Mouse (Mus musculus): ENCODE measurements around the gene Slc6a19. TPM values are rescaled to one million over a fixed set of nuclear protein-coding genes. Genes with fewer than 3 reads are reported as not detected.

Slc6a19 gene
- total and polyA plus RNA-seq, 3 experiments = not detected

GRCm38 (mm10) chr13:73700554-73700953 lies 4.1 kb downstream of the Slc6a19 start:
- Histone ChIP-seq H3K4me3 (ENCODE audit: control insufficient read depth in 1 of 2, insufficient read depth in 1 of 2, low read depth in 2 of 2, low read length in 2 of 2) (no peak overlapping the region), H3K36me3 (ENCODE audit: control insufficient read depth in 1 of 2, insufficient read depth in 2 of 2, low read length in 2 of 2) (no peaks in the 10 kb centered on the region), H3K9ac (ENCODE audit: control insufficient read depth, low read depth, low read length, poor library complexity, severe bottlenecking) (no peak overlapping the region), H3K9me3 (replicated peaks; ENCODE audit: insufficient read depth, low read length) (no peaks in the 10 kb centered on the region), H3K79me2 (ENCODE audit: control insufficient read depth, insufficient read depth, low read length, poor library complexity) (no peaks in the 10 kb centered on the region), H3K4me1 (ENCODE audit: control insufficient read depth in 1 of 2, insufficient read depth in 2 of 2, low read length in 2 of 2) (no peaks in the 10 kb centered on the region), H3K27me3 (ENCODE audit: control insufficient read depth in 1 of 2, insufficient read depth in 2 of 2, low read length in 2 of 2) (peaks cover 0 to 1% of the 10 kb centered on the region in 2 experiments), H3K27ac (ENCODE audit: control insufficient read depth, low read depth, low read length) (no peak overlapping the region)
- no peak for TF ChIP-seq POLR2AphosphoS2 (IDR thresholded peaks at IDR 0.05; ENCODE audit: low read length)
- TF ChIP-seq MXI1 (IDR thresholded peaks at IDR 0.05; ENCODE audit: low read depth, low read length) = no peak
- no peak for TF ChIP-seq TBP (IDR thresholded peaks at IDR 0.05; ENCODE audit: low read depth, low read length)
- no peak for TF ChIP-seq HCFC1 (IDR thresholded peaks at IDR 0.05; ENCODE audit: low read depth, low read length)
- TF ChIP-seq MYB (IDR thresholded peaks at IDR 0.05; ENCODE audit: low read depth, low read length) = no peak
- TF ChIP-seq UBTF (IDR thresholded peaks at IDR 0.05; ENCODE audit: borderline replicate concordance, insufficient read depth, low read depth, low read length) = no peak
- no peak for TF ChIP-seq E2F4 (IDR thresholded peaks at IDR 0.05; ENCODE audit: borderline replicate concordance, low read depth, low read length)
- TF ChIP-seq BHLHE40 (IDR thresholded peaks at IDR 0.05; ENCODE audit: borderline replicate concordance, low read depth, low read length) = no peak
- TF ChIP-seq TCF12 (IDR thresholded peaks at IDR 0.05; ENCODE audit: low read depth, low read length) = no peak
- no peak for TF ChIP-seq ZKSCAN1 (IDR thresholded peaks at IDR 0.05; ENCODE audit: low read depth, low read length)
- TF ChIP-seq ZNF384 (IDR thresholded peaks at IDR 0.05; ENCODE audit: low read depth, low read length) = no peak
- TF ChIP-seq POLR2AphosphoS5 (IDR thresholded peaks at IDR 0.05; ENCODE audit: borderline replicate concordance, low read depth, low read length) = no peak
- TF ChIP-seq CTCF (IDR thresholded peaks at IDR 0.05 in 2 of 3, conservative IDR thresholded peaks at IDR 0.05 in 1 of 3; ENCODE audit: control insufficient read depth in 1 of 3, insufficient read depth in 1 of 3, low read depth in 2 of 3, low read length in 3 of 3, poor library complexity in 1 of 3, severe bottlenecking in 1 of 3) = no peak
- no peak for TF ChIP-seq MAZ (IDR thresholded peaks at IDR 0.05; ENCODE audit: low read depth, low read length)
- no peak for TF ChIP-seq MAX (IDR thresholded peaks at IDR 0.05; ENCODE audit: low read length)
- no peak for DNase-seq (ENCODE audit: low read depth, low spot score)

GRCm38 (mm10) chr13:73699714-73700113 lies 5.0 kb downstream of the Slc6a19 start:
- H3K27me3 ChIP-seq (ENCODE audit: control insufficient read depth in 1 of 2, insufficient read depth in 2 of 2, low read length in 2 of 2) = peaks cover 0 to 1% of the 10 kb centered on the region in 2 experiments

More at GRCm38 (mm10) chr13:73699714-73700113, 5.0 kb downstream of the Slc6a19 start:
- no peak overlapping the region for H3K27ac ChIP-seq (ENCODE audit: control insufficient read depth, low read depth, low read length)
- DNase-seq (ENCODE audit: low read depth, low spot score) = no peak
- TF ChIP-seq TAL1 (IDR thresholded peaks at IDR 0.05; ENCODE audit: low read length) = no peak
- H3K4me3 ChIP-seq (ENCODE audit: control insufficient read depth in 1 of 2, insufficient read depth in 1 of 2, low read depth in 2 of 2, low read length in 2 of 2) = no peak overlapping the region
- H3K4me1 ChIP-seq (ENCODE audit: control insufficient read depth in 1 of 2, insufficient read depth in 2 of 2, low read length in 2 of 2) = peaks cover 0 to 3% of the 10 kb centered on the region in 2 experiments; a peak in 1 of 4 replicates
- no peaks in the 10 kb centered on the region for H3K79me2 ChIP-seq (ENCODE audit: control insufficient read depth, insufficient read depth, low read length, poor library complexity)
- no peaks in the 10 kb centered on the region for H3K9me3 ChIP-seq (replicated peaks; ENCODE audit: insufficient read depth, low read length)
- H3K36me3 ChIP-seq (ENCODE audit: control insufficient read depth in 1 of 2, insufficient read depth in 2 of 2, low read length in 2 of 2) = peaks cover 0 to 3% of the 10 kb centered on the region in 2 experiments; a peak in 2 of 4 replicates
- H3K9ac ChIP-seq (ENCODE audit: control insufficient read depth, low read depth, low read length, poor library complexity, severe bottlenecking) = no peak overlapping the region
